Comparison of ENCODE assay signal across 8 mouse cellular contexts in the genomic region with DNA sequence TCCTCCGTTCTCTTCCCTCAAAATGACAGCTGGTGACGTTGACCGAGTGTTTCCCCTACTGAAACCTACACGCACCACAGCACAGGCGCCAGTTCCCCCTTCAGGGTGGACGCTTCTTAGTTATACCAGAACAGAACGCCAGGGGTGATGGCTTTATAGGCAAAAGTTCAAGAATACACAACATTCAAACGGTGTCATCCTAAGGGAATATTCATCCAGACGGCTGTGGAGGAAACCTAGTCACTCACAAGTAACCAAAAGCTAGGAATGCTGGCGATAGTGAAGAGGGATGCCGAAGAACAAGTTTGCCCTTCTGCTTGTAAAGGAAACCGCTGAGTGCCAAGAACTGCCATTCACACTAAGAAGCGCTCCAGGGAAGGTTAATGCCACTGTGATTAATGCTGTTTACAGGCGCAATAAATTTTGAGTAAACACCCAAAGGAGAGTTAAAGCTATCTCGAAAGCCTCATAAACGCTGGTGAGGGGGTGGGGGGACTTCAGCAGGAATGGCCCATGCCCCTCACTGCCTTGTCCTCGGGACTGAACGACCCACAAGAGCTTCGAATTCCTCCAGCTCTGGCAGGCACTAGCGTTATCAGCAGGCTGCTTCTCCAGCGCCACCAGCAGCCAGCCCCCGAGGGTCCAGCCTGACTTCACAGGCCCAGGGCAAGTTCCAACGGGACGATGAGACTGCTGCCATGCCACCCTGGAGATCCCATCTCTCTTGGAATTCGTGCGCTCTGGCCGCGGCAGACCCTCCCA. TPM values are rescaled to one million over a fixed set of nuclear protein-coding genes. Genes with fewer than 3 reads are reported as not detected.
DNase-seq lines count a peak whose midpoint lies in the region; ATAC-seq and TF ChIP-seq lines count a peak whose summit lies in the region.

No protein-coding gene starts in this region.

- TF ChIP-seq POLR2A in testis, adult 2 months (IDR thresholded peaks at IDR 0.05; ENCODE audit: control insufficient read depth, low read depth, low read length): no peak
- no peak for TF ChIP-seq POLR2A in kidney, adult 2 months (IDR thresholded peaks at IDR 0.05; ENCODE audit: low read depth, low read length)
- no peak for TF ChIP-seq POLR2A in olfactory bulb, adult 2 months (IDR thresholded peaks at IDR 0.05; ENCODE audit: insufficient read depth, low read depth, low read length)

- H3K4me1 ChIP-seq in testis, adult 2 months (ENCODE audit: control insufficient read depth, insufficient read depth, low read length): peaks cover 14% of the 10 kb centered on the region
- no peaks in the 10 kb centered on the region for H3K4me1 ChIP-seq in kidney, adult 2 months (ENCODE audit: control insufficient read depth, insufficient read depth, low read length)
- H3K4me1 ChIP-seq in olfactory bulb, adult 2 months (ENCODE audit: control insufficient read depth, insufficient read depth, low read length): peaks cover 14% of the 10 kb centered on the region

- ATAC-seq in granulocyte monocyte progenitor cell, adult 5-6 weeks (replicated peaks; ENCODE audit: poor library complexity, severe bottlenecking): peak; percentile 62
- ATAC-seq in inflammation-experienced regulatory T-cells, adult 6 months: no peak

- peak overlapping the region; percentile 1; the same call in 1 of the 2 replicates for H3K4me3 ChIP-seq in testis, adult 2 months (ENCODE audit: control insufficient read depth, low read depth, low read length)
- H3K4me3 ChIP-seq in kidney, adult 2 months (ENCODE audit: insufficient read depth, low read depth, low read length): peak overlapping the region; percentile 63
- peak overlapping the region; percentile 71 for H3K4me3 ChIP-seq in olfactory bulb, adult 2 months (ENCODE audit: insufficient read depth, low read depth, low read length)

- DNase-seq in testis, postnatal 14 days (ENCODE audit: low spot score): no peak
- peak; percentile 24 to 27 for DNase-seq in cerebellum, postnatal 14 days
- peak; percentile 41 for DNase-seq in kidney, adult 2 months
- peak; percentile 61 for DNase-seq in lung, postnatal 10 days

- 0 out of 2 replicates have a peak, but pooled peaks cover 2% of the 10 kb centered on the region for H3K27me3 ChIP-seq in testis, adult 2 months (ENCODE audit: control insufficient read depth, insufficient read depth, low read length)
- no peaks in the 10 kb centered on the region for H3K27me3 ChIP-seq in kidney, adult 2 months (replicated peaks; ENCODE audit: control insufficient read depth, insufficient read depth, low read length)

- no peak overlapping the region for H3K27ac ChIP-seq in testis, adult 2 months (ENCODE audit: control insufficient read depth, insufficient read depth, low read depth, low read length)
- H3K27ac ChIP-seq in kidney, adult 2 months (ENCODE audit: insufficient read depth, low read depth, low read length): peak overlapping the region; percentile 58
- no peak overlapping the region for H3K27ac ChIP-seq in olfactory bulb, adult 2 months (ENCODE audit: insufficient read depth, low read depth, low read length)

- no peak for TF ChIP-seq CTCF in testis, adult 2 months (IDR thresholded peaks at IDR 0.05; ENCODE audit: control insufficient read depth, insufficient read depth, insufficient replicate concordance, low read depth, low read length)
- TF ChIP-seq CTCF in kidney, adult 2 months (conservative IDR thresholded peaks at IDR 0.05; ENCODE audit: insufficient read depth, insufficient read length, low read depth, low read length): no peak
- TF ChIP-seq CTCF in olfactory bulb, adult 2 months (IDR thresholded peaks at IDR 0.05; ENCODE audit: insufficient read depth, low read depth, low read length): no peak

- WGBS in kidney, adult 2 months: 10% methylated on average over 28 of the region's 28 CpGs
- WGBS in olfactory bulb, adult 2 months: 15% methylated on average over 28 of the region's 28 CpGs

- no peaks in the 10 kb centered on the region for H3K36me3 ChIP-seq in testis, adult 2 months (ENCODE audit: control insufficient read depth, insufficient read depth, low read length)
- no peaks in the 10 kb centered on the region for H3K36me3 ChIP-seq in kidney, adult 2 months (ENCODE audit: control insufficient read depth, insufficient read depth, low read length)

RNA-seq across cellular contexts. Expression of a gene that starts 2.0 kb away (rescaled TPM):
- 4.8 and 5.7 TPM in 2 replicates for polyA plus RNA-seq in testis, adult 2 months (2012; rRNA removed)
- 23.3 and 28.4 TPM in 2 replicates for total RNA-seq in granulocyte monocyte progenitor cell, adult 5-6 weeks (2014; fragmentation: Nextera tagmentation)
- total RNA-seq in granulocyte monocyte progenitor cell, adult 5-6 weeks (2017): 26.6 TPM in 2 replicates
- polyA plus RNA-seq in kidney, adult 2 months (2012; rRNA removed): 20.8 and 21.1 TPM in 2 replicates
- polyA plus RNA-seq in olfactory bulb, adult 2 months (2012; ENCODE audit: insufficient read depth, insufficient read length, low replicate concordance, missing spikeins): 52.2 and 80.1 TPM in 2 replicates
- polyA plus RNA-seq in inflammation-experienced regulatory T-cells, adult 6 months (2017; shearing (Covaris generic)): 100 to 1,000 TPM; 143 to 631 (median 388) TPM

Comparison
In these comparisons a context has a peak if more than half of its experiments do, and no peak if none do; other contexts are left out.
1. H3K4me3 ChIP-seq: peak in every context shown above with its lines; median percentile 71 in olfactory bulb, adult 2 months; 63 in kidney, adult 2 months; 1 in testis, adult 2 months.